Mouse (Mus musculus) myocyte (in vitro differentiated cells): ENCODE measurements around the gene B430306N03Rik.

Source experiments
- POLR2A ChIP-seq: IDR thresholded peaks from one replicate; pipeline ENCODE4 v1.6.1; 2011; ENCODE audit warnings: low read depth, mild to moderate bottlenecking, control low read depth, moderate library complexity; ENCODE audit not compliant: insufficient read length
- TCF3 ChIP-seq: IDR thresholded peaks from one replicate; pipeline ENCODE4 v1.6.1; 2011; ENCODE audit warnings: low read depth, control low read depth; ENCODE audit not compliant: insufficient read length

GRCm38 (mm10) chr17:48334186-48334585 lies 18.2 kb downstream of the B430306N03Rik start:
- no peak for TF ChIP-seq POLR2A
- TF ChIP-seq TCF3, result no peak
